Mouse (Mus musculus): ENCODE results near the gene Dpy30.

Dpy30 gene

DNA sequence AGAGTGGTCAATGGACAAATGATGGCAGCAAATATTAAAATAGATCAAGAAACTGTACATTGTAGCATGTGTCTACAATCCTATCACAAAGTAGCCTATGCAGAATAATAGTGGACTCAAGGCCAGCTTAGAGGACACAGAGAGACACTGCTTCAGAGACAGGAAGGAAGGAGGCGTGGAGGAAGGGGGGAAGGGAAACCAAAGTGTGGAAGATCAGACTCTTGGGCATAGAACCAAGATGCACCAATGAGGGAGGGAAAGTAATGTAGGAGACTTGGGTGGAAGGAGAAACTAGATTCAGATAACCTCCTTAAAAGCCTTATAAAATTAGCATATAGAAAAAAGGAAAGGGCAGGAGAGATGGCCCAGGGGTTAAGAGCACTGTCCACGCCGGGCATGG lies 61.3 kb downstream of the Dpy30 start:
- no peak for DNase-seq (ENCODE audit: low read depth)
